Mouse (Mus musculus) embryonic fibroblast, embryonic 13.5 days (primary cell): ENCODE results near the gene Gpr146. TPM values are rescaled to one million over a fixed set of nuclear protein-coding genes. Genes with fewer than 3 reads are reported as not detected.

Experiments
- H3K27ac ChIP-seq: 2 replicates; pipeline ENCODE4 v1.5.1; 2012; ENCODE audit warnings: low read length, control low read depth, inconsistent platforms; ENCODE audit not compliant: insufficient read depth
- H3K4me1 ChIP-seq: 2 replicates; pipeline ENCODE4 v1.6.1; 2011; ENCODE audit warnings: low read length; ENCODE audit not compliant: control insufficient read depth, insufficient read depth
- H3K4me3 ChIP-seq: 2 replicates; pipeline ENCODE4 v1.5.1; 2011; ENCODE audit warnings: mild to moderate bottlenecking, control low read depth, low read length; ENCODE audit not compliant: insufficient read depth
- CTCF ChIP-seq: IDR thresholded peaks from 2 replicates; pipeline ENCODE4 v1.5.1; 2011; ENCODE audit warnings: mild to moderate bottlenecking, control low read depth, low read length, moderate library complexity, borderline replicate concordance; ENCODE audit not compliant: insufficient read depth
- POLR2A ChIP-seq: IDR thresholded peaks from 2 replicates; pipeline ENCODE4 v1.6.1; 2011; ENCODE audit warnings: low read depth, mild to moderate bottlenecking, control low read depth, low read length, moderate library complexity
- polyA plus RNA-seq: library from polyadenylated mRNA; stranded (reverse); fragments of >200 nt; gene quantifications from 2 replicates; pipeline ENCODE4 v1.2.4, GENCODE M21; 2011; ENCODE audit warnings: low read depth; ENCODE audit not compliant: missing spikeins, insufficient read length

Gene Gpr146
- polyA plus RNA-seq, 1 experiment, result 0.88 TPM

DNA sequence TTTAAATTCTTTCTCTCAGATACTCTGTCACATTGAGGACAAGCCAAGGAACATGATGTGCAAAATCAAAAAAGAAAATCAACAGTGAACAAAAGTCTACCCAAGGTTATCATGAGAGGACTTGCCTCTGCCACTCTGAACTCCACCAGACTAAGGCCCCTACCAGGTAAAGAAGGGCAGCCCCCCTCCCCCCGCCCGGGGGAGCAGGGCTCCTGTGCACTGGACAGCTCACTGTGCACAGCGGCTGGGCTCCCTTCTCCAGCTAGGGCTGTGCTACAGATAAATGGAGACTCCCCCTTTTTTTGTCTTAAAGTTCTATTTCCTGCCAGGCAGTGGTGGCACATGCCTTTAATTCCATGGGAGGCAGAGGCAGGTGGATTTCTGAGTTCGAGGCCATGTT lies 60.3 kb downstream of the Gpr146 start:
- TF ChIP-seq POLR2A (no peak), CTCF (no peak)
- H3K4me3 ChIP-seq, result no peak overlapping the region
- no peak overlapping the region for H3K27ac ChIP-seq
- H3K4me1 ChIP-seq, result peaks cover 3% of the 10 kb centered on the region

DNA sequence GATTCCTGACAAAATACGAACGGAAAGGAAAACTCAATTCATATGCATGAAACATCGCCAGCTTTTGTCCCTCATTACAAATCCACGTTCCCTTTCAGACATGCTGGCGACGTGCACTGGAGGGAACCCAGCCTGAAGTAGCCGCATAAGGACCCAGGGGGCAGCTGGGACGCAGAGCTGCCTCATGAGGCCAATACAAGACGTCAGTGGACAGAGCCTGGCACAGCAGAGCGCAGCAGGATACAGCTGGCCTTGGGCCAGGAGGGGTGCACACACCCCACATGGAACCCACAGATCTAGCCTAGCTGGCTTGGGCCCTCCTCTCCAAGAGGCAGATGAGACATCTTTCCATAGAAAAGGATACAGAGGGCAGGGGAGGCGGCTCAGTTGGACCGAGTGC lies 60.9 kb downstream of the Gpr146 start:
- TF ChIP-seq POLR2A, result no peak
- TF ChIP-seq CTCF, result no peak
- no peak overlapping the region for H3K4me3 ChIP-seq

DNA sequence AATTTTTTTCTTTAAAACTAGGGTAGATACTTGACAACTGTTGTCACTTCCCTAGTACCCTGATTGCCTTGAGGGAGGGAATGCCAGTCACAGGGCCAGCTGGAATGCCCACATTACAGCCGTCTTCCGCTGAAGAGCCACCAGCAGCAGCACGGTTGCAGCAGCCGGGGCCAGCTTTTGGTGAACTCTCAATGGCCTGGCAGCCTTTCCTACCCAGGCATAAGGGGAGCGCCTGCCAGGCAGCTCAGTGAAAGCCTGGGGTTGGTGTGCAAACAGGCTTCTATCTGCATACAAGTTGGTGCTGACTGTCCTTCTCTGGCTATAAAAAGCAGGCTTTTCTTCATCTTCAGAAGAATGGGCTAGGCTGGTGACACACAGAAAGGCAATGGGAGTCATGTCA lies 63.0 kb downstream of the Gpr146 start:
- TF ChIP-seq CTCF (no peak), POLR2A (no peak)
- no peak overlapping the region for H3K27ac ChIP-seq

More for the DNA sequence above, 60.9 kb downstream of the Gpr146 start:
- Histone ChIP-seq H3K27ac (no peak overlapping the region), H3K4me1 (peaks cover 3% of the 10 kb centered on the region)

DNA sequence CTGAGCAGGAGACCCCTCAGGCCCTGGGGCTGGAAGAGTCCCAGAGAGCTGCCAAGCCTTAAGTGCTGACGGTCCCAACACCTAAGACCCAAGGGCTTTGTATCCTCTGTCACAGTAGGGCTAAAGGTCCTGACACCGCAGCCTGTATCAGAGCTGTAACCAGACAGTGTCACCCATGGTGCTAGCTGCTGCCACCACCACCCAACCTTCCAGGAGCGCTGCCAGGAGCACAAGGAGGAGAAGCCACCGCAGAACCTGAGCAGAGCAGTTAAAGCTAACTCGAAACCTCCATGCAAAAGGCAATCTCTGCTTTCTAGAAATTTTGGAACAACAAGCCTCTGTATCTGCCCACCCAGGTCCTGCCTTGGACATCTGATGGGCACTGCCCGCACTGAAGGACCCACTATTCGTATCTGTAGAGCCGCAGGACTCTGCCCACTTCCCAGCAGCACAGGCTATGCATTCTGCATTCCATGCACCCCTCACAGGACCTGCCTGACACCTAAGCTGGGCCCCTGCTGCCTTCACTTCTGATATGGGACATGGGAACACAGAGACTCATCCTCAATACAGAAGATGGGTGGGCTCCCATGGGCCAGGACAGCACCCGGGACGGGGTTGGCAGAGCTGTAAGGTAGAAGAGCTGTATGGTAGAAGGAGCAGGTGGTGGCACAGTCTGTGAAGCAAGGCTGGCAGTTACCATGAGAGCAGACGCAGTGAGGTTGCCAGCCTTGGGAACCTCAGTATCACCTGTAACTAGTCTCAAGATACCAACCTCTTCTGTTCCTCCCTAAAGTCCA lies 63.6 kb downstream of the Gpr146 start:
- H3K4me1 ChIP-seq, result peaks cover 3% of the 10 kb centered on the region
- TF ChIP-seq POLR2A, result no peak
- TF ChIP-seq CTCF, result no peak
- H3K27ac ChIP-seq, result no peak overlapping the region
- H3K4me3 ChIP-seq, result no peak overlapping the region

More for the DNA sequence above, 63.0 kb downstream of the Gpr146 start:
- Histone ChIP-seq H3K4me3 (no peak overlapping the region), H3K4me1 (peaks cover 3% of the 10 kb centered on the region)

DNA sequence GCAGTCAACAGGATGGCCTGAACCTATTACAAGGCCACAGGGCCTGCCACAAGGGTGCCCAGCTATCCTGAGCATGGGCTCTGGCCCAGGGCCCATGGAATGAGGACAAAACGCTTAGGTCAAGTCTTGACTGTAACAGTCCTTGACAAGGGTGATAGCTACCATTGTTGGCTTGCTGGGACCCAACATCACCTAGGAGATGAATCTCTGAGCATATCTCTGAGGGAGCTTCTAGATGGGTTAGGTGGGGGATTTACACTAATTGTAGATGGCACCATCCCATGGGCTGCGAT lies 64.2 kb downstream of the Gpr146 start:
- H3K4me1 ChIP-seq, result peaks cover 3% of the 10 kb centered on the region
- TF ChIP-seq CTCF (no peak), POLR2A (no peak)
- H3K27ac ChIP-seq, result no peak overlapping the region
- H3K4me3 ChIP-seq, result no peak overlapping the region

DNA sequence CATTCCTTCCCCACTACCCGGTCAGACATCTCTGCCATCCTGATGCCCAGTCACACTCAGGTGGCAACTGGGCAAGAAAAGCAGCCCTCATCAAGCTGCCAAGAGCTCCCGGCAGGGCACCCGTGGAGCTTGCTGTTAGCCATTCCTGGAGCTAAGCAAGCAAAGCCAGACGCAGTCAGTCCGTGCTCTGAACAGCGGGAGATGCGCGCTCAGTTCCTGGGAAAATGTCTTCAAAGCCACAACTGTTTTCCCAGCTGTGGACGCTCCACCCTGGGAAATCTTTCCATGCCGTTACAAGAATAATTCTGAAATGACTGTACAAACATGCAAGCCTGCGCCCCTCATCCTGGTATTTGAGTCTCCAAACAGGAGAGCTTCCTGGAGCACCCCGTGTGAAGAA lies 64.9 kb downstream of the Gpr146 start:
- TF ChIP-seq CTCF, result no peak
- TF ChIP-seq POLR2A, result no peak
- H3K4me3 ChIP-seq, result no peak overlapping the region
- peak overlapping the region; percentile 48 for H3K27ac ChIP-seq
- peaks cover 3% of the 10 kb centered on the region for H3K4me1 ChIP-seq

DNA sequence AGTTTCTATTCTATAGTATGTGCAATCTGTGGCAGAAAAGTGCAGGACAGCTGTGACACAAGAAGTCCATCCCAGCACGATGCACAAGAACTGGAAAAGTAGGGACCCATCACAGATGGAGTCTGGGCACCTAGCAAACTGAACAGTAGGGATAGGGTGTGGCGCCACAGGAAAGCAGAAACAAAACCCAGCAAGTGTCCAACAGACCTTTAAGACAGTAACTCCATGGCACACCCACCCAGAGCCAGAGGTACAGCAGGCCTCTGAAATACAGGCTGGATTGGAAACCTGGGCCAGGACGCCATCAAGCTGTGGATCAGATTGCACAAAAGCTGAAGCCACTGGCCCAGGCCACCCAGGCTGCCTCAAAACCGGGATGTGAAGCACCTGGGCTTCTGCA lies 65.5 kb downstream of the Gpr146 start:
- TF ChIP-seq CTCF (no peak), POLR2A (no peak)
- Histone ChIP-seq H3K4me3 (no peak overlapping the region), H3K27ac (peak overlapping the region; percentile 3; the same call in 1 of the 2 replicates), H3K4me1 (peaks cover 3% of the 10 kb centered on the region)

DNA sequence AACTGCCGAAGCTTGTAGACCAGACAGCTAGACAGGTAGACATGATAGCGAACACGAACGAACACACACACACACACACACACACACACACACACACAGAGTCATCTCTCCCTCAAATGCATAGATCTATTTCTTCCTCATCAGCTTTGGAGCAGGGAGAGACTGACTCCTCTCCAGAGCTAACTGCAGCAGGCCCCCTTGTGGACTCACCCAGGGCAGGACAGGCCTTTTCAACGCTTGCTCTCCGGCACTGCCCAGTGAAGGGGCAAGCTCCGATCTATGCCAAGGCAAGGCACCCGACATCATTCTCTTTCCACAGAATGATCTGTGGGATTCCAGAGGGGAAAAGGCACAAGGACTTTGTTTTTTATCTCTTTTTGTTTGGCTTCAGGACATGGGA lies 67.8 kb downstream of the Gpr146 start:
- Histone ChIP-seq H3K27ac (no peak overlapping the region), H3K4me3 (no peak overlapping the region), H3K4me1 (peaks cover 3% of the 10 kb centered on the region; the same call in 1 of the 2 replicates)
- TF ChIP-seq CTCF (peak; percentile 8; the same call in 1 of the 2 replicates), POLR2A (no peak)

Other genes starting within 250 kb of the Gpr146 start
- gene Prkar1b, start 227.7 kb upstream of the Gpr146 start, polyA plus RNA-seq, result 20.4 and 31.4 TPM in 2 replicates
- gene Dnaaf5, start 227.5 kb upstream of the Gpr146 start, polyA plus RNA-seq, result 8.5 and 10.2 TPM in 2 replicates
- 46.3 and 49.0 TPM in 2 replicates for gene Sun1, start 177.1 kb upstream of the Gpr146 start, polyA plus RNA-seq
- 54.6 and 61.6 TPM in 2 replicates for gene Get4, start 125.4 kb upstream of the Gpr146 start, polyA plus RNA-seq
- gene Adap1, start 52.1 kb upstream of the Gpr146 start, polyA plus RNA-seq, result 0.54 TPM in 1 of 2 replicates, not detected in the other
- 46.7 and 52.2 TPM in 2 replicates for gene Cox19, start 26.3 kb upstream of the Gpr146 start, polyA plus RNA-seq
- gene Cyp2w1, start 25.1 kb upstream of the Gpr146 start, polyA plus RNA-seq, result not detected in 2 replicates
- gene C130050O18Rik, start 27.6 kb downstream of the Gpr146 start, polyA plus RNA-seq, result 0.33 TPM in 1 of 2 replicates, not detected in the other
- gene Gper1, start 45.5 kb downstream of the Gpr146 start, polyA plus RNA-seq, result 2.2 and 7.1 TPM in 2 replicates
- 13.9 and 15.3 TPM in 2 replicates for gene 3110082I17Rik, start 82.8 kb downstream of the Gpr146 start, polyA plus RNA-seq
- gene Zfand2a, start 106.9 kb downstream of the Gpr146 start, polyA plus RNA-seq, result 25.4 and 35.2 TPM in 2 replicates
- 0.33 TPM in 1 of 2 replicates, not detected in the other for gene Uncx, start 165.8 kb downstream of the Gpr146 start, polyA plus RNA-seq